Mouse (Mus musculus) Muller cell, postnatal 12 days (primary cell): ENCODE measurements around the gene Ank.
"Not testable (repeated sequence)": the region's sequence is repeated elsewhere in the genome, so short reads cannot be mapped to it uniquely, and the experiment has no call there.

Experiments used
- DNase-seq: peaks from one replicate; pipeline ENCODE4 v3.0.0-alpha.2; 2015; ENCODE audit errors: inconsistent ontology term

Gene Ank

DNA sequence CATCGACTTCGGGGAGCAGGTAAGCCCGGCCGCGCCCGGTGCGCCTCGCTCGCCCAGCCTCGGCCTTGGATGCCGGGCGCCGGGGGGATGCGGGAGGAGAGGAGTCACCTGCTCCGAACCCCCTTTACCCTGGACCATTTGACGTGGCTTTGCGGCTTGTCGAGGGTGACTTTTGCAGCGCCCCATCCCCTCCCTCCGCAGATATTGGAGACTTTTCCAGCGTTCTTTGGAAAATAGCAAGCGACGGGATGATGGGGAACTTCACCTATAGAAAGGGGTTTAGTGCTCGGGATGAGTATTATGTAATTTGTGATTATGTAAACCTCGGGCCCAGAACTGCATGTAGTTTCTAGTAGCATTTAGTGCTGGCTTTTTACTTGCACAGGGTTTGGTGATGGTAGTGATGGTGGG, 609 bp downstream of the Ank start:
- peak; percentile 45 for DNase-seq

DNA sequence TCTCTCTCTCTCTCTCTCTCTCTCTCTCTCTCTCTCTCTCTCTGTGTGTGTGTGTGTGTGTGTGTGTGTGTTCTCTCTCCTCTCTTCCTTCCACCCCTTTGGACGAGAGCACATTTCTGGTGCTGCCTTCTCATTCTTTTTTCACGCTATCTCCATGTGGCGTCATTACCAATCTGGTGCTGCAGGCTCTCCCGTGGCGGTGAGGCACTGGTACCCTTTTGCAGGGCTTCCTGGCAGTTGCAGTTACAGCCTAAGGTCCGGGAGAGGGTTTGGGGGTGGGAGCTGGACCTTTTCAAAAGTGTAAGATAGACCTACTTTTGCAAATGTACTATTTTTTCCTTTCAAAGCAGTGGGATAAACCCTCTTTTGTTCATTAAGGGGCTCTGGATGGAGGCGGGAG, 1.2 kb downstream of the Ank start:
- peak; percentile 17 for DNase-seq

DNA sequence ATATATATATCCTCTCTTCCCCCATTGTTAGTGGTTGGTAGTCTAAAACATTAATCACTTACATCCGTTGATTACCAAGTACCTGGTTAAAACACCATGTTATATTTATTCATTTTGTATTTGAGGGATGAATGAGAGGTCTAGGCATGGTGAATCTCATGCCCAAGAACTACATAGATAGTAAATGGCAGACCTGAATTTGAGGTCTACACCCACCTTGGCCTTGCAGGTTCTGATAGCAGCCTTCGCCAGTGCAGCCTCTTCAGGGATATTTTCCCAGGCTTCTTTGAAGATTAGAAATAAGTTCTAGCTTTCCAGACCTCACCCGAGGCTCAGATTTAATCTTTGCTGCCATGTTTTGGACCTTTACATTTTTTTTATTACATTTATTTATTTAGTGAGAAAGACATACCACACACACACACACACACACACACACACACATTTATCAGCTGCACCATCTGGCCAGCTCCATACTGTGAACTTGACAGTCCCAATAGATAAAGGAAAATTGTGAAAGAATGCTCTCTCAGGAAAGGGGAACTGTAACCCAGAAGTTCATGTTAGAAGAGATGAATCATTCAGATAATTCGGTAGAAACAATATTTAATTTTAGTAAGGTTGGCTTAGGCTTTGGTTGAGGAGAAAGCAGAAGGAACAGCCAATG, 2.5 kb downstream of the Ank start:
- DNase-seq, result no peak

GRCm38 (mm10) chr15:27470346-27470745, 3.9 kb downstream of the Ank start:
- DNase-seq, result not testable (repeated sequence)

GRCm38 (mm10) chr15:27472315-27472714, 5.8 kb downstream of the Ank start:
- no peak for DNase-seq

DNA sequence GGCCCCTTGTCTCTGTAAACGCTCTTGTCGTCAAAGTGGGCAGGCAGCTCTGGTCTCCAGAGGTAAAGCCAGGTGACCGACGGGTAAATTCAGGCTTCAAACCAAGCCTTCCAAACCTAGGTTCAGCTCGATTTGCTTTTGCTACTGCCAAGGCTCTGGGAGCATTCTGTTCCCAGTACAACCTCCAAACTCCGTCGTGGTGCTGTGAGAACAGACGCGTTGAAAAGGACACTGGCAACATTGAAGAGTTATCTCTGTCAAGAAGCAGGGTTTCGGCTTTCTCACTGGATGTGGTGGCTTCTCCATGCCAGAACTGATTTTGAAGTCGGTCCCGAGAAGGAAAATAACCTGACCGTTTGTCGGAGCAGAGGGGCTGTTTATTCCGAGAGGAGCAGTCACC, 9.5 kb downstream of the Ank start:
- no peak for DNase-seq

DNA sequence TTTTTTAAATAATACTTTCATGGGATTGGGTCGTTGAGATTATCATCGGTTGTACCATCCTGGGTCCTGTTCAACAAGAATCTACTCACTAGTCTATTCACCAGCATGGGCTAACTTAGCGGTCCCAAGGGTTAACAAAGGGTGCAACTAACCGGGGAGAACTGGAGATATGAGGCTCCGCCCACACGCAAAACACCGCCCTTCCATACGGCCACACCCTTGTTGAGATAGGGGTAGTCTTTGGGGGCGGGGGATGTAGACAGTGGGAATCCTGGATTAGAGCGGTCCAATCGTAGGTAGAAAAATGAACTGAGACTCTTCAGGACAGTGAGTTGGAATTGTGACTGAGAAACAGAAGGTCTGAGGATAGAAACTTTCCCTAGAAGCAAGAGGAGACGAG, 10.2 kb downstream of the Ank start:
- DNase-seq, result no peak

GRCm38 (mm10) chr15:27477159-27477558, 10.7 kb downstream of the Ank start:
- DNase-seq, result no peak

- DNase-seq, result no peak
Observed at GRCm38 (mm10) chr15:27477630-27478029, 11.2 kb downstream of the Ank start.

DNA sequence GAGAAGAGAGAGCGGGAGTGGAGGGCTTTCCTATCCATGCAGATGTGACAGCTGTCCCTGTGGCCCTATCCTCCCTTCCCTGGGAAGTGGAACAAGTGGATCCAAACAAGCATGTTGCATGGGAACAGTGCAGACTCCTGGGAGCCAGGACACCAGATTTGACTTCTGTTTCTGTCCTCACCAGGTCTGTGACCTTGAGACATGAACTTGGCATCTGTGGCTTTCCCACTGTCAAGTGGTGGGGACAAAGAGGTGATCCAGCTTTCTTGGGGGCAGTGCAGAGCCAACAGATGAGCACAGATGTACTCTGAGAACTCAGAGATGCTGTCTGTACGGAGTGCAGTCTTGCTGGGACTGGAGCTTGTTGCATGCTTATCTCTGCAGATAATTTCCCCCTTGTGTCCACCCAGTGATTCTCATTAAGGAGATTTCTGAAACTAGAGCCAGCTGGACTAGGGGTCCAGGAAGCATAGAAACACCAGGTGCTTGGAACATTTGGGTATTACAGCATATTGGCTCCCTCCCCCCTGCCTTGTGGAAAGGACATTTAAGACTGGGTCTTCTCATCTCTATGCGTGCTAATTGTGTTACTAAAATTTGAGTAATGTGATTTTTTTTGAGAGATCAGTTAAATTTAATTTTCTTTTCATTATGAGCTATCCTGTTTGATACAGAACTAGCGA, 14.0 kb downstream of the Ank start:
- DNase-seq, result no peak

DNA sequence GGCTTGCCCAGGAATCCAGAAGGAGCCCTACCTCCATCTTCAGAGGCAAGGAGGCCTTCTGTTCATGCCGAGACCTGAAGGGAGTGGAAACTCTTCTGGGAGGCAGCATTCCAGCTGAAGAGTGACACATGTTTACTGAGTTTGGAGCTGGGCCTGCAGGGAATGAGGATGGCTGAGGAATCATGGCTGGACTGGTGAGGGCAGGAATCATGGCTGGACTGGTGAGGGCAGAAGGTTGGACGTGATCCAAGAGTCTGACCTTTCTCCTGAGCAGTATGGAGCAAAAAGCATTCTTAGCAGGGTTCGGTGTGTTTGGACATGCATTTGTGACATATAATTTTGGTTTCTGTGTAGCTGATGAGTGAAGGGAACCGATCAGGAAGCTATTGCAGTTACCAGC, 15.5 kb downstream of the Ank start:
- DNase-seq, result no peak

DNA sequence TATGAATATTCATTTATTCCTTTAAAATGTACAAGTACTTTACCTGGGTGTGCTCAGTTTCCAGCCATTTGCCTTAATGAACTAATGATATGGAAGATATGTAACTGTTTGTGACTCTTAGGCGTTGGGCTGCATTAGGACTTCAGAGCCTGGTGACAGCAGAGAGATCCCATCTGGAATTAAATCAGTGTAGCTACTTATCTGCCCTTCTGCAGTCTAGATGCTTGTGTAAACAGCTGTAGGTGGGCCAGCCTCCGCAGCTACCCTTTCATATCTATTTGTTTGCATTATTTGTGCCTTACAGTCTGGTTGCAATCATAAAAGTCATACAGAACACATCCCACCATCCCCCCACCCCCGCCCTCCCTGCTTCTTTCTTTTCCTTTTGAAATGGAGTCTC, 16.7 kb downstream of the Ank start:
- no peak for DNase-seq

DNA sequence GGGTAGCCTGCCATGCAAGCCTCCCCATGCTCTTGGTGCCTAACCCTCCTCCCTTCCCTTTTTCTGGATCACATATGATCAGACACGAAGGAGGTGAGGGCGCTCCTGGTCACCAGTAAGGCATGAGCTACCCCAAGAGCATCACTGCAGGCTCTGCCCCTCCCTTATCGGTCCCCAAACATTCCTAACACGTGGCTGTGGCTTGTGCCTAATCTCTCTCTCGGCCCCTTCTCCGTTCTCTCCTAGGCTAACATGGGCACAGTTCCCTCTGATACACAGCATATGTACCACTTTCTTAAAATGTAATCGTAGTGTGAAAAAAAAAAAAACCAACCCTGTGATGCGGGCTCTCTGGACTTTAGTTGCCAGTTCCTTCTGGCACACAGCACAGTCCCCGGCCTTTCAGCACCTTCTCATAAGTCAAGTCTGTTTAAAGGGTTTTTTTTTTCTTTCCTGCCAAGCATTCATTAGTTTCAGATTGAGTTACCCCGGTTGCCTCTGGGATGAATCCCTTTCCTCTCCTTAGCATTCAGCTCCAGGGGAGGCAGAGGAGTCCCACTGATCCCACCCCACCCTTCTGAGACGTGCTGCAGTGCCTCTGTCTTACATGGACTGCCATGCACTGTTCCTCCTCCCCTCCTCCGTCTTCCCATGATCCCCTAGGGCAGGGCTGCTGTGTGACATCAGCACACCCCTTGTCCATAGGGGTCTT, 19.2 kb downstream of the Ank start:
- DNase-seq, result no peak

- no peak for DNase-seq
Observed at GRCm38 (mm10) chr15:27486279-27486618, 19.8 kb downstream of the Ank start.

DNA sequence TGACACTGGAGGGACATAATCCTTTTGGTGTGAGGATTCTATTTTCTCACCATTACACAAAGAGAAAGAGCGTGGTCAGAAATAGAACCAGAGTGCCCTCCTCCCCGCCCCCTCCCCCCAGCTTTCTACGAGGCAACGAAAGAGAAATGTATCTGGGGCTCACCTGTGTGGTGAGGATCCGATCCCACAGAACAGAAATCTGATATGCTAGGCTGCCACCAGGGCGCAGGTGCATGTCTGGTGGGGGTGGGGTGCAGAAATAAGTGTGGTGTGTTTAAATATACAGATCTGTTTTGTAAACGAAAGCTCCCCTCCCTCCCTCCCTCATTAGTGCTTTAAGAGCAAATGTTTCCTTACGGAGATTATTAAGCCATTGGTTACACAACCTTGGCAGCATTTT, 20.6 kb downstream of the Ank start:
- DNase-seq, result no peak

DNA sequence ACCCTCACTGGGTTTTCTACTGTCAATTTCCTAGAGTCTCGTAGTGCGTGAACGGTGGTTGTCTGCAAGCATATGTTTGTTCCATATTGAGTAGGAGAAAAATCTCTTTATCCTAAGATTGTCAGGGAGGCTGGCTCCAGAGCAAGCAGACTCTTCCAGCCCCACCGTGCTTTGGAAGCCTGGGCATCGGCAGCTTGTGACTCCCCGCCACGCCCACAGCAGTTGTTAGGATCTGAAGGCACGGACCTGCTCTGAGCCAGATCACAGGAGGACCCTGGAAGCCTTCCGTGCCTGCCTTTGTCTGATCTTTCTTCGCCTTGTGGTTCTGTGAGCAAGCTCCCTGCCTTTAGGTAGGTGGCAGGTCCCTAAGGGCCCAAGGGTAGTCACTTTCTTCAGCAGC, 21.6 kb downstream of the Ank start:
- no peak for DNase-seq

DNA sequence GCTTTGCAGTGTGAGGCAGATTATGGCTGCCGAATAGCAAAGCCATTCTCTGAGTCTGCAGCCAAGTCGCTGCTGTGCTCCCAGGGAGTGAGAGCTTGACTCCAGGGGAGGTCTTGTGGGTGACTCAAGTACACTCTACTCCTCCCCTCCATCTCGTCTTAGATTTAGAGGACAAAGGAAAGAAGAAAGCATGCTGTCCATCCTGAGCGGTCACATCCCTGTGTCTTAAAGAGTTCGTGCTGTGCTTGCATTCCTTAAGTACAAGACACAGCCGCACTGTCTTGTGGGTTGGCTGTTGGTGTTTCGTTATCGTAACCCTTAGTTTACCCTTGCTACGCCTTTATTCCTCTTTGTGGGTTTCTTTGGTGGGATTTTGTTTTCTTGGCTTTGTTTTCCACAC, 24.2 kb downstream of the Ank start:
- DNase-seq, result no peak

DNA sequence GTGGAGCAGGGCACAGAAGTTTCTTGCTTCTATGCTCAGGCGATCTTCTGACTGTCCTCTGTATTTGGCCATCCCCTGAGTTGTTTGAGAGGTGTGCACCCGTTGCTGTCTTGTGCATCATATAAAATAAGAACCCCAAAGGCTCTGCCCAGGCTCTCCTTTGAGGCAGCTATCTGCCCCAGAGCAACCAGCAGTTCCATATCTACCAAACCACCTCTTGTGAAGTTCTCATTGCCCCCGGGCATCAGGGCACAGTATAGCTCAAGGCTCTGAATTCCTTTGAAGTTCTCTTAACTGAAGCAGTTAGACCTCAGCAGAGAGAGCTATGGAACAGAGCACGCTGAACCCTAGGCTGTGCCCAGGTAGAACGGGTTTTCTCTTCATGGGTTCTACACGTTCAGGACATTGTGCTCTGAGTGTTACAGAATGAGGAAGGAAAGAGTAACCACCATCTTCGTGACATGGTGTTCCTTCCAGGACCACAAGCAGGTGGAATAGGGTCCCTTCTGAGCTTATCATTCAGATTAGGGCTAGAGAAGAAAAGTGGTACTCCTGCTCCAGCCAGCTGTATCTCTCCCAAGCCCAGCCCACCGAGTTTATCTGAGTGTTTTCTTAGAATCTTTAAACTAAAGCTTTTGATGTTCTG, 25.1 kb downstream of the Ank start:
- DNase-seq, result no peak

DNA sequence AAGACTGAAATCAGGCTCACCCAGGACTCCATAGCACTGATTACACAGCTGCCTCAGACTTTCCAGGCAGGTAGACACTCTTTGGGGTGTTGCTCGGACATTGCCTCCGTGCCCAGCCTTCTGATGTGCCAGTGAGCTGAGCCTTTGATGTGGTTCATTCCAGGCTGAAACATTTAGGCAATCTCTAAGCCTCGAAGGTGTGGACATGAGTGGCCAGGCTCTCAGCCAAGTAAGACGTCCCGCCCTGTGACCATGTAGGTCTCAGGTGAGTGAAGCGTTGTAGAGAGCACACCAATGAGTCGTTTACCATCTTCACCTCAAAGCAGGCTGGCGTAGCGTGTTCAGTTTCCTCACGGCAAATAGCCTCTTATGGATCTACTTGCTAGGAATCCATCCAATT, 25.7 kb downstream of the Ank start:
- DNase-seq, result no peak

GRCm38 (mm10) chr15:27492734-27493133, 26.3 kb downstream of the Ank start:
- DNase-seq, result no peak

GRCm38 (mm10) chr15:27493516-27493915, 27.0 kb downstream of the Ank start:
- no peak for DNase-seq

DNA sequence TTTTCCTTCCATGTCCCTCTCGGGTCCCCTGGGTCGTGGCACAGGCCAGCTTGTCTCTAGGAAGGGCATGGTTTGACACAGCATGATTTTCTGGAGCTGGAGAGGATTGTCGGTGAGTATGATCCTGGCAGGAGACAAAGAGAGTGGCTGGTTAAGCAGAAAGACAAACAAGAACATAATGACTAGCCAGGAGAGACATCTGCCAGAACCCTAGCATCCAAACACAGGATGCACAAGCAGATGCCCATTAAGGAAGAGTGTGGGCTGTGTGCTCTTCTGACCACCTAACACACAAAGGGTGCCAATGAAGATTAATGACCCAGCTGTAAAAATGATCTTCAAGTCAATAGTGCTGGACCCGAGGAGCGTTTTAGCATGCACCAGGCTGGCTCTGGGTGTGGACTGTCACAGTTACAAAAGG, 29.5 kb downstream of the Ank start:
- DNase-seq, result peak; percentile 52
